Mouse (Mus musculus) E14TG2a.4 (cell line): ENCODE measurements at regions not wholly inside any gene's neighbourhood (a gene's known extent, or its start where the extent isn't known, plus 50 kb on each side); places are given as distances from the start of the nearest gene placed in this dataset.

ENCODE experiments used
- CTCF ChIP-seq: conservative IDR thresholded peaks from 2 replicates; pipeline ENCODE4 v1.5.1; 2014; ENCODE audit warnings: low read length
- NANOG ChIP-seq: IDR thresholded peaks from 2 replicates; pipeline ENCODE4 v1.6.1; 2014; ENCODE audit warnings: borderline replicate concordance, low read length, mixed read lengths
- POU5F1 ChIP-seq: IDR thresholded peaks from 2 replicates; pipeline ENCODE4 v1.6.1; 2014; ENCODE audit warnings: low read length, borderline replicate concordance

DNA sequence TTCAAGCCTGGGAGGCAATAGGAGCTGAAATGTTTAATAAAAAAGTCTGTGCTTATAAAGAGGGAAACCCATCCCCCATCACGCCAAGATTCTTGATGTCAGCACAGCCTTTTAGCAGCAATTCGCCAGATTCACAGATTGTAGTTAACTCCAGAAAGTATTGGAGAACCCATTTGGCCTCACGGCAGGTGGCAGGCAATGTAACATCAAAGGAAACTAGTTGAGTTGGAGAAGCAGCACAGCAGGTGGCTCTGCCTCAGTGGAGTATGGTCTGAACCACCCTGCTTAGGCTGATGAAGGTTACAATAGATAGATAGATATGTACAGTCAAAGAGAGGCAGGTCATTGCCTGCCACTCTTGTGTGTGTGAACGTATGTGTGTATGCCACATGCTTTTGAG lies 420.8 kb upstream of the Klf6 start:
- TF ChIP-seq POU5F1 (no peak), CTCF (no peak), NANOG (peak; percentile 53; the same call in 1 of the 2 replicates)
